ENCODE assay signal across 26 mouse cellular contexts in genomic region chr11:5125713-5126112, GRCm38 (mm10).
"Had no signal": no experiment of that assay in that cellular context is flagged by ENCODE, and none has a peak within 500 bp of the region (broad histone marks: within the 10 kb centered on the region; RNA-seq: fewer than 3 reads in every experiment).

No protein-coding gene starts in this region.

- H3K9me3 ChIP-seq: heart, embryonic 10.5 days; heart, embryonic 12.5 days; hindbrain, embryonic 10.5 days; hindbrain, embryonic 12.5 days; intestine, embryonic 15.5 days; limb, embryonic 10.5 days; limb, embryonic 12.5 days had no signal

- H3K4me1 ChIP-seq: limb, embryonic 12.5 days had no signal

- DNase-seq: gastrocnemius, adult 2 months; gastrocnemius, postnatal 10 days; gastrocnemius, postnatal 25 days; heart, adult 18-20 months; heart, postnatal 10 days; heart, postnatal 4 days; kidney, adult 18-20 months; kidney, adult 8-10 months; kidney, postnatal 10 days; kidney, postnatal 25 days; kidney, postnatal 4 days; liver had no signal

- H3K4me3 ChIP-seq: gastrocnemius, adult 2 months; heart, embryonic 10.5 days; heart, embryonic 12.5 days; hindbrain, embryonic 10.5 days; hindbrain, embryonic 12.5 days; intestine, embryonic 15.5 days; layer of hippocampus, adult 2 months; left cerebral cortex, adult 2 months; limb, embryonic 10.5 days; limb, embryonic 12.5 days had no signal

- H3K27me3 ChIP-seq: heart, embryonic 12.5 days; hindbrain, embryonic 12.5 days; intestine, embryonic 15.5 days; limb, embryonic 12.5 days had no signal

- H3K4me2 ChIP-seq: heart, embryonic 12.5 days; hindbrain, embryonic 12.5 days; hindbrain, embryonic 14.5 days; intestine, embryonic 15.5 days; limb, embryonic 12.5 days; liver, embryonic 11.5 days had no signal

- H3K9ac ChIP-seq: heart, embryonic 12.5 days; hindbrain, embryonic 12.5 days; hindbrain, embryonic 14.5 days; intestine, embryonic 15.5 days; limb, embryonic 12.5 days had no signal

- H3K27ac ChIP-seq: gastrocnemius, adult 2 months; heart, embryonic 10.5 days; hindbrain, embryonic 10.5 days; hindbrain, embryonic 12.5 days; hindbrain, embryonic 14.5 days; intestine, embryonic 15.5 days; layer of hippocampus, adult 2 months; left cerebral cortex, adult 2 months; limb, embryonic 10.5 days; limb, embryonic 12.5 days had no signal

- ATAC-seq: hindbrain, embryonic 16.5 days; inflammation-experienced regulatory T-cells, adult 6 months; intestine, embryonic 15.5 days; intestine, postnatal 0 days had no signal

- H3K36me3 ChIP-seq: heart, embryonic 10.5 days; heart, embryonic 12.5 days; hindbrain, embryonic 12.5 days; limb, embryonic 10.5 days; limb, embryonic 12.5 days had no signal
